Mouse (Mus musculus) cerebellum, adult 2 months (tissue): ENCODE data around the gene Mtmr3.

Experiments
- CTCF ChIP-seq: fragments of 200-500 bp; IDR thresholded peaks from 2 replicates; pipeline ENCODE4 v1.5.1; 2011; ENCODE audit warnings: low read depth, mild to moderate bottlenecking, control low read depth, low read length, moderate library complexity, borderline replicate concordance; ENCODE audit not compliant: insufficient read depth
- POLR2A ChIP-seq: fragments of 200-500 bp; IDR thresholded peaks from 2 replicates; pipeline ENCODE4 v1.6.1; 2011; ENCODE audit warnings: low read length, control low read depth, borderline replicate concordance; ENCODE audit not compliant: insufficient read depth

DNA sequence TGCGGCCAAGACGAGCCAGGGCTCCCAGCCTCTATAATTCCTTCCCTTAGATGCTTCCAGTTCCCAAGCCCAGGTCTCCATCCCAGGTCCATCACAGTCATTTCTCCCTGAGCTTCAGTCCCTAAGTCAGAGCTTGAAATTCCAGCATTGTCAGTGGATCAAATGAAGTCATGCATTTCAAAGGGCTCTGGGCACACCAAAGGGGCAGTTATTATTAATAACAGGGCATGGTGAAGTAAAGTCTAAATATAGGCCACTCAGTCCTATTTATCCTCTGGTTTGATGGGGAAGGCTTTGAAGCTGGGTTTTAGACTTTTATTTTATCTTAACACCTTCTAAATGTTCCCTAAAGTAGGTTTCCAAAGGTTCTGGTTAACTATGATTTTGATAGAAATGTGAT lies 17.2 kb upstream of the Mtmr3 start:
- TF ChIP-seq CTCF = no peak
- TF ChIP-seq POLR2A = no peak
